Mouse (Mus musculus) bone marrow, adult 2 months (tissue): Measurements from ENCODE around the gene Map3k3. TPM values are rescaled to one million over a fixed set of nuclear protein-coding genes. Genes with fewer than 3 reads are reported as not detected.
"Not testable (repeated sequence)": the region's sequence is repeated elsewhere in the genome, so short reads cannot be mapped to it uniquely, and the experiment has no call there.

ENCODE experiments used
- H3K27ac ChIP-seq: fragments of 200-500 bp; 2 replicates; pipeline ENCODE4 v1.5.1; 2012; ENCODE audit warnings: low read depth, mild to moderate bottlenecking, control low read depth, inconsistent platforms, low read length; ENCODE audit not compliant: control insufficient read depth, poor library complexity, insufficient read depth
- H3K4me1 ChIP-seq: fragments of 200-500 bp; 2 replicates; pipeline ENCODE4 v1.6.1; 2011; ENCODE audit warnings: low read length; ENCODE audit not compliant: control insufficient read depth, insufficient read depth
- H3K4me3 ChIP-seq: fragments of 200-500 bp; replicated peaks from 2 replicates; pipeline ENCODE3; 2011; ENCODE audit warnings: mild to moderate bottlenecking, low read depth, low read length, control low read depth; ENCODE audit not compliant: control insufficient read depth
- CTCF ChIP-seq: fragments of 200-500 bp; IDR thresholded peaks from 2 replicates; pipeline ENCODE4 v1.5.1; 2011; ENCODE audit warnings: low read length, control low read depth; ENCODE audit not compliant: control insufficient read depth, insufficient read depth
- POLR2A ChIP-seq: fragments of 200-500 bp; IDR thresholded peaks from 2 replicates; pipeline ENCODE4 v1.6.1; 2011; ENCODE audit warnings: low read depth, mild to moderate bottlenecking, control low read depth, low read length, borderline replicate concordance; ENCODE audit not compliant: control insufficient read depth
- WGBS: fragments of 180-500 bp; shearing (Covaris S2); methylation state at CpG from one replicate; pipeline ENCODE4 v1.1.7; 2018; 5-methylcytosine and 5-hydroxymethylcytosine counted together
- polyA plus RNA-seq: library from polyadenylated mRNA; stranded (reverse); fragments of >200 nt; gene quantifications from 2 replicates; pipeline ENCODE4 v1.2.4, GENCODE M21; 2011; ENCODE audit warnings: low replicate concordance; ENCODE audit not compliant: missing spikeins, insufficient read depth, insufficient read length

Map3k3 gene
- polyA plus RNA-seq, 1 experiment, result 14.4 TPM

DNA sequence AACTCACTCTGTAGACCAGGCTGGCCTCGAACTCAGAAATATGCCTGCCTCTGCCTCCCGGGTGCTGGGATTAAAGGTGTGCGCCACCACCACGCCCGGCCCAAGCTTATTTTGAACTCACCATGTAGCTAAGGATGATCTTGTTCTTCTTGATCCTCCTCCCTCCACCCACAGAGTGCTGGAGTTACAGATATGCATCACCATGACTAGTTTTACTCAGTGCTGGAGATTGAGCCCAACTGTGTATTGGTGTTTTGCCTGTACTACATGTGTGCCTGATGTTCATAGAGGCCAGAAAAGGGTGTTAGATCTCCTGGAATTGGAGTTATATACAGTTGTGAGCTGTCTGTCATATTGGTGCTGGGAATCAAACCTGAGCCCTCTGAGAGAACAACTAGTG, 37.8 kb downstream of the Map3k3 start:
- H3K27ac ChIP-seq, result peak overlapping the region; percentile 83
- H3K4me3 ChIP-seq, result no peak overlapping the region
- H3K4me1 ChIP-seq, result peaks cover 1% of the 10 kb centered on the region; the same call in 1 of the 2 replicates
- TF ChIP-seq POLR2A, result no peak
- TF ChIP-seq CTCF, result no peak
- 64% methylated on average over 5 of the region's 5 CpGs for WGBS

DNA sequence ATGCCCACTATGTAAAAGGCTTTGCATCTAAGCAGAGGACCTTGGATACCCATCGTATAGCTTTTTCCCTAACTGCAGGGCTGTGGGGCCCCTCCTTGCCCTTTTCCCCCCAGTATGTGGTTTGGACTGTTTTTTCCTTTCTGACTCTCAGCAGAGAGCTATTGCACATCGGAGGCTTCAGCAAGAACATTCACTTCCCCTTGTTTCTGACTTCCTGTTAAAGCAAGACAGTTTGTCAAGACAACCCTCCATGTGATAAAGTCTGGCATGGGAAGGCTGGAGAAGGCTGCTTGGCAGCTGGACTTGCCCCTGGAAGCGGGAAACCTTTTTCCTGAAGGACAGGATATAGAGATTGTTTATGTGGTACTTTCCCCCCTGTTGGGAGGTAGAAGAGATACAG, 38.3 kb downstream of the Map3k3 start:
- WGBS, result 6% methylated on average over 3 of the region's 3 CpGs
- H3K27ac ChIP-seq, result peak overlapping the region; percentile 61; the same call in 1 of the 2 replicates

GRCm38 (mm10) chr11:106124784-106125183, 40.4 kb downstream of the Map3k3 start:
- no peak overlapping the region for H3K27ac ChIP-seq
- TF ChIP-seq POLR2A (no peak), CTCF (no peak)
- H3K4me3 ChIP-seq, result no peak overlapping the region
- 57% methylated on average over 4 of the region's 4 CpGs for WGBS
- peaks cover 1% of the 10 kb centered on the region; the same call in 1 of the 2 replicates for H3K4me1 ChIP-seq

More for the DNA sequence above, 38.3 kb downstream of the Map3k3 start:
- no peak for TF ChIP-seq POLR2A
- no peak for TF ChIP-seq CTCF
- Histone ChIP-seq H3K4me3 (no peak overlapping the region), H3K4me1 (peaks cover 1% of the 10 kb centered on the region; the same call in 1 of the 2 replicates)

DNA sequence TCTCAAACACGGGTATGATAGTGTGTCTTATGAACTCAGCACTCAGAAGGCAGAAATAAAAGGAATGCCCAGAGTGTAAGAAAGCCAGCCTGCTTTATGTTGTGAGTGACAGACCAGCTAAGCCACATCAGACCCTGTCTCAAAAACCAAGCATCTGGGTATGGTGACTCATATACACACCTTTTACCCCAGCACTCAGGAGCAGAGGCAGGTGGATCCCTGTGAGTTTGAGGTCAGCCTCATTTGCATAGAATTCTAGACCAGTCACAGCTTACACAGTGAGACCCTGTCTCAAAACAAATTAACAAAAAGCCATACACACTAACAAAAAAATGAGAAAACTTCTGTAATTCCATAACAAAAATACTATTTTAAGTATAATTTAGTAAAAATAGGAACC, 41.4 kb downstream of the Map3k3 start:
- TF ChIP-seq POLR2A (no peak), CTCF (no peak)
- H3K4me1 ChIP-seq, result peaks cover 1% of the 10 kb centered on the region; the same call in 1 of the 2 replicates
- 55% methylated on average over 1 of the region's 1 CpGs for WGBS
- H3K4me3 ChIP-seq, result no peak overlapping the region
- no peak overlapping the region for H3K27ac ChIP-seq

- not testable (repeated sequence) for H3K4me3 ChIP-seq, H3K27ac ChIP-seq, H3K4me1 ChIP-seq
- WGBS, result 76% methylated on average over 6 of the region's 6 CpGs
Measured at GRCm38 (mm10) chr11:106126727-106127373, 42.4 kb downstream of the Map3k3 start.

- WGBS, result 37% methylated on average over 1 of the region's 1 CpGs
- Histone ChIP-seq H3K4me3 (no peak overlapping the region), H3K4me1 (peaks cover 1% of the 10 kb centered on the region; the same call in 1 of the 2 replicates), H3K27ac (no peak overlapping the region)
- TF ChIP-seq CTCF (no peak), POLR2A (no peak)
Measured at GRCm38 (mm10) chr11:106129477-106129876, 45.1 kb downstream of the Map3k3 start.

DNA sequence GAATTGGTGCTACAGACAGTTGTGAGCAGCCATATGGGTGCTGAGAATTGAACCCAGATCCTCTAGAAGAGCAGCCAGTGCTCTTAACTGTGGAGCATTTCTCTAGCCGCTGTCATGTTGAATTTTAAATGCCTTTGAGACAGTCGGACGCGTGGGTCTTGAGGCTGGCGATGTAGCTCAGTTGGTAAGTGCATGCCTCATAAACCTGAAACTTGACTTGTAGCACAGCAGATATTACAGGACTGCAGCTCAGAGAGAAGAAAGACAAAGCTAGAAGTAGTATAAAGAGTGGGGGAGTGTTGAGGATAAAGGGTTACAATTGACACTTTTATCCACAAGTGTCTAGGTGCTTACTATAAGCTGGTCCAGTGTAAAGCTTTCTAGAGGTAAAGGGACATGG, 48.1 kb downstream of the Map3k3 start:
- Histone ChIP-seq H3K4me3 (no peak overlapping the region), H3K4me1 (peaks cover 1% of the 10 kb centered on the region; the same call in 1 of the 2 replicates), H3K27ac (no peak overlapping the region)
- WGBS, result 92% methylated on average over 5 of the region's 5 CpGs
- TF ChIP-seq POLR2A (no peak), CTCF (no peak)

- TF ChIP-seq POLR2A (no peak), CTCF (no peak)
- H3K4me1 ChIP-seq, result peaks cover 1% of the 10 kb centered on the region; the same call in 1 of the 2 replicates
- WGBS, result 2% methylated on average over 8 of the region's 8 CpGs
- peak overlapping the region; percentile 2 for H3K4me3 ChIP-seq
- peak overlapping the region; percentile 80 for H3K27ac ChIP-seq
Measured at GRCm38 (mm10) chr11:106134580-106135528, 50.4 kb downstream of the Map3k3 start.
